Mouse (Mus musculus): ENCODE measurements around the gene Zdhhc8.
"Not testable (repeated sequence)": the region's sequence is repeated elsewhere in the genome, so short reads cannot be mapped to it uniquely, and the experiment has no call there.

Gene Zdhhc8

GRCm38 (mm10) chr16:18230617-18231016 lies 4.3 kb downstream of the Zdhhc8 start:
- no peak for DNase-seq

- DNase-seq: no peak
Measured at GRCm38 (mm10) chr16:18229622-18230021, 5.3 kb downstream of the Zdhhc8 start.

GRCm38 (mm10) chr16:18228856-18229255 lies 6.1 kb downstream of the Zdhhc8 start:
- no peak for DNase-seq

DNA sequence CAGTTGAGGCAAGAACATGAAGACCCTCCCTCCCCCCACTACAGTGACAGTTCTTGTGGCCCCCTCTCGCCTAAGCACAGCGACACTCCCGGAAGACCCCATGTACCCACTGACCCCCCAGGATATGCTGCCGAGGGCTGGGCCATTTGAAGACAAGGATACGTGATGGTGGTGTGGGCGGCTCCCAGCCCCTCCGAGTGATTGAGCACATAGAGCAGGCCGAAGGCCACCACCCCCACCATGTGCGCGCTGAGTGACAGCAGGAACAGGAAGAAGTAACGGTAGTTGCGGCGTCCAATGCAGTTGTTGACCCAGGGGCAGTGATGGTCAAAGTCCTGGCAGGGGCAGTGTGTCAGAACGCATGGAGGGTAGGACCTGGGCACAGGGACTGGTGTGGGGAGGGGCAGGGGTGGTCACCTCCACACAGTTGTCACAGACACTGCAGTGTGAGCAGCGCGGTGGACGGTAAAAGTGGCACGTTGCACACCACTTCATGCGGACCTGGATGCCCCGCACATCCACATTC lies 7.0 kb downstream of the Zdhhc8 start:
- DNase-seq: no peak

- DNase-seq: no peak
Measured at GRCm38 (mm10) chr16:18227187-18227586, 7.7 kb downstream of the Zdhhc8 start.

DNA sequence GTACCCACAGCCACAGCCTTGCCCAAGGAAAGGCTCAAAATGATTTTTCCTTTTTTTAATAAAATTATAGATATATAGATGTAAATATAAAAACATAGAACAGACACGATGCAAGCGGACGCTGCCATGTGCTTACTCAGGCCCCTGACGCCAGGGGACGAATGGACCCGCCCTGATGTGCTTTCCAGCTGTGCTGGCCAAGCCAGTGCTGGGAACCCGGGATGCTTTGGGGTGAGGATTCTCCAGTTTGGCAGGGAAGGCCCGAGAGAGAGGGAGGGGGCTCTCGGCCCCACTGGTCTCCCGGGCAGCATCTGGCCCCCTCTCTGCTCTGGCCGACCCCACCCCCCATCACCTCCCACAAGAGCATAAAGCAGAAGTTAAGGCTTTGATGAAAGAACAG lies 12.7 kb downstream of the Zdhhc8 start:
- DNase-seq: no peak

DNA sequence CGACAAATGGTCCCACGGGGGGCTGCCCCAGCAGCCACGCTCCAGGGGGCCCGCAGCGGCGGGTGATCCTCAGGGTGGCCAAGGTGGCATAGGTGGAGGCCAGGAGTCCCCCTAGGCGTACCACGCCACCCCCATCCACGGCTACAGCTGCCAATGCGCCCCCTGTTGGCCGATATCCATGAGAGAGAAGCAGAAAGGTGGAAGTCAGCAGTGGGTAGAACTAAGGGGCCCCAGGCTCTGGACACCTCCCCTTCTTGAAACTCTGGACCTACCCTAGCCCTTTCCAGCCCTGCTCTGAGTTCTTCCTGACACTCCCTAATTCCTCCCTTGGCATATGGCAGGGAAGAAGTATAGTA lies 13.4 kb downstream of the Zdhhc8 start:
- DNase-seq: no peak

DNA sequence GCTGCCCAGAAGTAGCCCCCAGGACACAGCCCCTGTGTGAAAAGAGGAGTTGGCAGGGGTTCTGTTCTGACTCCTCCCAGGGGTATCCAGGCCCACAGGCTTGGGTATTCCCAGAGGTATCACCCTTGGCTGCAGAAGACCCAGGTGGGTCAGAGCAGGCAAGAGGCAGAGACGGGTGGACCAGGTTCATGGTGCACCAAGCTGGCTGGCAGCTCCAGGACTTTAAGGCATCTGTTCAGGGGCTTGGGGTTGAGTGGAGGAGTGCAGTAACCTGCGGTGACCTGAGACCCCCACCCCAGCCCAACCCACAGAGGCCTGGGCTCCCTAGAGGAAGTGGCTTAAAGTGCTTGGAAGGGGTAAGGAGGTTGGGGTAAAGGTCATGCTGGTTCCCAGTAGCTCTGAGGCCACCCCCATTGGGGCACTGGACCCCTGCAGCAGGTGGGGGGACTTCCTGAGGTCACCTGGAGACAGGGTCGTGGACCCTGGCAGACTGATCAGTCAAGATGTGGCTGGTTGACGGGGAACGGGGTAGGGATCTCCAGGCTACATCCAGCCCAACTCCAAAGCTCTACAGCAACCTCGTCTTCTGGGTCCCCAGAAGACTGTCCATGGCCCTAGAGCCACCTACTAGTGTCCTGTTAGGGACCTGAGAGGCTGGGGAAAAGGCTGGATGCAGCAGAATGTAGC lies 13.9 kb downstream of the Zdhhc8 start:
- DNase-seq: no peak

- DNase-seq: no peak
Measured at GRCm38 (mm10) chr16:18220001-18220400, 14.9 kb downstream of the Zdhhc8 start.

GRCm38 (mm10) chr16:18218580-18218996 lies 16.3 kb downstream of the Zdhhc8 start:
- DNase-seq: no peak

DNA sequence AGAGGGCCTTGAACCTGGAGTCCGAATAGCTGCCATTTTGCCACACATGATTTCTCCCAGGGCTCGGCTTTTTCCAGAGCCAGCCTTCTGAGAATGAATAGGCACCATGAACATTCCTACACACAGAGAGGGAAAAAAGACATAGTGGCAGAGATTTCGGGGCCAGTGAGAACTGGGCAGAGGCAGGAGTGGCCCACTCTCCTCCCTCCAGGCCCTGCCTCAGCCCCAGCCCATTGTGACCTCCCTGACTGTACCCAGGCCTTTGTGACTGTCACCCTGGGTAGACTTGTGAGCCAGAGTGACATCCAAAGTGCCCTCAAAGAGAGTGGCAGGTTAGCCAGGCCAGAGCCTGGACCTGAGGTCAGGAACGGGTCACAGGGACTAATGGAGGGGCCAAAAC lies 17.4 kb downstream of the Zdhhc8 start, which contains the start of gene Ccdc188:
Ccdc188 (plus strand) TSS at position 301 of the 400 bp plus-strand sequence.
- DNase-seq: no peak

DNA sequence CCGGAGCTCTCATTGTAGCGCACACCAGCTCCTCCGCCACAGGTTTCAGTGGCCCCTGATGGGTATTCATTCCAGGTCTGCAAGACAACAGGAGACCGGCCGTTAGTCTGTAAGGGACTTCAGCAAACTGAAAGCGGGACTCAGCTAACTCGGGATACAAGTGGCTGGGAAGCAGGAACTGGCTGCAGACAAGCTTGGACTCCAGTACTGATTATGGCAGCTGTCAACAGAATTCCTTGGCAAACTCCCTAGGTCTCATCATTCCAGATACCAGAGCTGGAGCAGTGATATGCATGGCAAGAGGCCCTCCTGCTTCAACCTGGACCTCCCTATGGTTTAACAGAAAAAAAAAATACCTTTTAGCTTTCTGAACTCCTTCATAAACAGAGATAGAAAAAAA lies 20.1 kb downstream of the Zdhhc8 start:
- DNase-seq: no peak

GRCm38 (mm10) chr16:18213689-18214088 lies 21.2 kb downstream of the Zdhhc8 start:
- DNase-seq: no peak

- DNase-seq: peak; percentile 92
Measured at GRCm38 (mm10) chr16:18211417-18212171, 23.3 kb downstream of the Zdhhc8 start.

DNA sequence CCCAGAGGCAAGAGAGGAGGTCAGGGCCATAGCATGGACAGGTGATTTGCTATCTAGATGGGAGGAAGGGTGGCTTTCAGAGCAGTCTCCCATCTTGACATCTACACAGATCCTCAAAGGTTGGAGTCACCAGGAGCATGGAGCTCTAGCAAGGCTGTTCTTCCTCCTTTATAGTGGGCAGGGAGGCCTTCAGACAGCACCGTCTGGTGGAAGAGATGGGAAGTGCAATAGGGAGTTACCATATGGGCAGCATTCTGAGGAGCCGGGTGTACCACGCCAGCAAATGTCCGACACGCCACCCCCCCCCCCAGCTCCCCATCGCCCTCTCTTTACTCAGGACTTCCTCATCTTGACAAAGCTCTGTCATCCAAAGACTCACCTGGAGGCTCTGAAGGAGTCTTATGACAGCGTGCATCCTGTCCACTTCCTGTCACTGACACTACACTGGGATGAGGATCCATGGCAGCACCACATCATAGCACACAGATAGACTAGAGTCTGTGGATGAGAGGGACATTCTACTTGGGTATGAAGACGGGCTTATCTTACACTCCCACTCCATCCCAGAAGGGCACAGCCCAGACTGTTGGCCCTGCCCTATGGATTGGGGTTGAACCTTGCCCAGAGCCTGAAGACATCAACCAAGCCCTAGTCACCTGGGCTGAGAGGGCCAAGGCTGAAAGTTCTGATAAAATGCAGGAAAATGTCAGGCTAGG lies 24.1 kb downstream of the Zdhhc8 start:
- DNase-seq: peak; percentile 78

GRCm38 (mm10) chr16:18203430-18204091 lies 31.4 kb downstream of the Zdhhc8 start:
- no peak for DNase-seq

GRCm38 (mm10) chr16:18202061-18202460 lies 32.9 kb downstream of the Zdhhc8 start:
- DNase-seq: no peak

DNA sequence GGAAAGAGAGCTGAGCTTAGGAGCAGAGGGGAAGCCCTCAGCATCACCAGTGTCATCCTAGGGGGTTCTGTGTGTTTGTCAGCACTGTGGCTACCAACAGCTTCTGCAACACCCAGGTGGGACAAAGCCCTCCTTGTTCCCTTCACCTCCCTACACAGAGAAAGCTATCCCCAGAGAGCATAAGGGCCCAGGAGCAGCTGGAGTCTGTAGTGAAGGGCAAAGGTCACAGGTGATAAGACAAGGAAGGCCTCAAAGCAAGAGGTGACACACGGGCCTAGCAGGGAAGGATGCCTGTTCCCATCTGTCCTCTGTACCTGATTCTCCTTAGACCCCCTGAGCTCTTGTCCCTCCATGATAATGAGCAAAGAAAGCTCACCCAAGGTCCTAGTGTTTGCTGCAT lies 33.3 kb downstream of the Zdhhc8 start:
- no peak for DNase-seq

GRCm38 (mm10) chr16:18200062-18200461 lies 34.9 kb downstream of the Zdhhc8 start:
- no peak for DNase-seq

DNA sequence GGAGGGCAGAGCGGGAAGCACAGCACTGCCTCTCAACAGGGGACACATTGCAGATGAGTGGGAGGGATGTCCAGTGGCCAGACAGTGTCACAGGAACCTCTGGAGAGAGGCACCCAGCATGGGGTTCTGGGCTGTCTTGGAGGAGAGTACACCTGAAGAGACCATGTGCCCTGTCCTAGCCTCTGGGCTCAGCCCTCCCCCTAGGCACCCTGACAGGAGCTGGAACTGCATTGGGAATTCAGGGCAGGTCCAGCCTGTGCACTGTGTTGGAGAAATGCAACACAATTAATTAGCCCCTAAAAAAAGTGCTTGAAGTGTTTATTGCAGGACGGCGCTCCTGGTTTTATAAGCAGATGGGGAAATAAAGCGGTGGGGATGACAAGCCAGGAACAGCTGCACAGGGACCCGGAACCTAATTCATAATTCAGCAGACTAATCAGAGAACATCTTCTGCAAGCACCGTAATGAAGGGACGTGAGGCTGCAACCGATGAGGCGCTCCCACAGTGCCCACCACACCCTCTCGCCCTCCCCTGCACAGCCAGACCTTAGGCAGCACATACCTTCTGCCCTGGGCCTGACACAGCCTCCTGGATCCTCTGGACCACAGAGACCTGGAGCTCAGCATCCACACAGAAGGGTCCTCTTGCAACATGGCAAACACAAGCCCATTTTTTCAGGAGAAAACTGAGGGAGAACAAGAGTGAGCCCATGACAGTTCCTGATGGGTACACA lies 36.4 kb downstream of the Zdhhc8 start:
- DNase-seq: no peak

- DNase-seq: no peak
Measured at GRCm38 (mm10) chr16:18197881-18198280, 37.1 kb downstream of the Zdhhc8 start.

DNA sequence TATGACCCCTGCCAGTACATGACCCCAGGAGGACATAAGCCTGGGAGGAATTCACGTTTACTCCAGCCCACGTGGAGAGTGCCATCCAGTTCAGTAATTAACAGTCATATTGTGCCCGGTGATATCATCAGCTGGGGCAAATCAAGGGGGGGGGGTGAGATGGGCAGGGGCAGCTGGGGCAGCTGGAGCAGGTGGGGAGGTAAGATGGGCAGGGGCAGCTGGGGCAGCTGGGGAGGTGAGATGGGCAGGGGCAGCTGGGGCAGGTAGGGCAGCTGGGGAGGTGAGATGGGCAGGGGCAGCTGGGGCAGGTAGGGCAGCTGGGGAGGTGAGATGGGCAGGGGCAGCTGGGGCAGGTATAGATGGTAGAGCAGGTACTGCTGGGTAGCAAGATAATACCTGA lies 39.4 kb downstream of the Zdhhc8 start:
- not testable (repeated sequence) for DNase-seq

All from lung, postnatal 14 days (tissue).